Mouse (Mus musculus) heart, embryonic 16.5 days (tissue): Measurements from ENCODE around the gene Inpp5e. TPM values are rescaled to one million over a fixed set of nuclear protein-coding genes. Genes with fewer than 3 reads are reported as not detected.

Experiments used
- ATAC-seq: fragments of 200-750 bp; cut with Nextera tagmentation; replicated peaks from 2 replicates; pipeline ENCODE4 v1.8.0; 2017; ENCODE audit warnings: moderate number of reproducible peaks; ENCODE audit not compliant: insufficient read depth, low FRiP score; ENCODE audit errors: extremely low read depth
- H3K27ac ChIP-seq: fragments of 300-500 bp; sonication (generic); 2 replicates; pipeline ENCODE4 v1.5.1; 2014; ENCODE audit warnings: mild to moderate bottlenecking, low read length, control low read depth, moderate library complexity
- H3K27me3 ChIP-seq: fragments of 300-500 bp; sonication (generic); 2 replicates; pipeline ENCODE4 v1.6.1; 2014; ENCODE audit warnings: low read length, mixed read lengths; ENCODE audit not compliant: control insufficient read depth, insufficient read depth
- H3K36me3 ChIP-seq: fragments of 300-500 bp; sonication (generic); 2 replicates; pipeline ENCODE4 v1.6.1; 2014; ENCODE audit not compliant: control insufficient read depth, insufficient read depth
- H3K4me1 ChIP-seq: fragments of 300-500 bp; sonication (generic); 2 replicates; pipeline ENCODE4 v1.6.1; 2014; ENCODE audit warnings: low read length, mixed read lengths; ENCODE audit not compliant: control insufficient read depth, insufficient read depth
- H3K4me2 ChIP-seq: fragments of 300-500 bp; sonication (generic); 2 replicates; pipeline ENCODE4 v1.6.1; 2014; ENCODE audit warnings: low read depth, mild to moderate bottlenecking, control low read depth, low read length
- H3K4me3 ChIP-seq: fragments of 300-500 bp; sonication (generic); 2 replicates; pipeline ENCODE4 v1.5.1; 2014; ENCODE audit warnings: mild to moderate bottlenecking, control low read depth, low read length
- H3K9ac ChIP-seq: fragments of 300-500 bp; sonication (generic); 2 replicates; pipeline ENCODE4 v1.6.1; 2014; ENCODE audit warnings: low read length, control low read depth
- H3K9me3 ChIP-seq: fragments of 300-500 bp; sonication (generic); replicated peaks from 2 replicates; pipeline ENCODE4 v1.6.1; 2016; ENCODE audit warnings: low read length; ENCODE audit not compliant: control insufficient read depth
- WGBS: fragments of 180-500 bp; shearing (Covaris S2); extraction: QIAGEN DNeasy Blood & Tissue Kit; methylation state at CpG from one replicate; pipeline ENCODE4 v1.1.7; 2014; 5-methylcytosine and 5-hydroxymethylcytosine counted together
- polyA plus RNA-seq: library from polyadenylated mRNA; unstranded; fragments of >200 nt; fragmentation: Nextera tagmentation; extraction: Ambion mirVana; gene quantifications from 2 replicates; pipeline ENCODE4 v1.2.1, GENCODE M21; 2015

Gene Inpp5e
- polyA plus RNA-seq, 1 experiment from 2014 or later, result 15.0 TPM

- no peak overlapping the region for H3K27ac ChIP-seq
- H3K36me3 ChIP-seq, result peaks cover 67% of the 10 kb centered on the region
- no peak overlapping the region for H3K9ac ChIP-seq
- no peaks in the 10 kb centered on the region for H3K9me3 ChIP-seq
- H3K4me1 ChIP-seq, result no peaks in the 10 kb centered on the region
- H3K4me3 ChIP-seq, result no peak overlapping the region
- no peak for ATAC-seq
- 95% methylated on average over 5 of the region's 5 CpGs for WGBS
- H3K27me3 ChIP-seq, result no peaks in the 10 kb centered on the region
- H3K4me2 ChIP-seq, result no peak overlapping the region
Observed at GRCm38 (mm10) chr2:26429851-26430250, 20.8 kb upstream of the Inpp5e start.

DNA sequence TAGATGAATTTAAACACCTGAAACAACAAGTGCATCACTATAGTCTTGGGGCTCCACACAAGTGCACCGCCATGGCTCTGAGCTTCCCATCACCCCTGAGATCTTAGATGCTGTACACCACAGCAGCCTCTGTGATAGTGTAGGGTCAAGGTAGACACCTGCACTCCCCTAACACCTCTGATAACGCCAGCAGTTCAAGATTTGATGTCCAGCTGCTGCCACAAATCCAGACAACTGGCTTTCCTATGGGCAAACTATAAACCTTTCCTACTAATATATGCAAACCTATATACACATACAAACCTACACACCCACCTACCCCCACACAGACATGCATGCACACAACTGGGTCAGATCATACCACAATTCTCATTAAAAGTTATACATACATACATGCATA, 15.5 kb upstream of the Inpp5e start:
- H3K9ac ChIP-seq, result no peak overlapping the region
- ATAC-seq, result no peak
- no peak overlapping the region for H3K27ac ChIP-seq
- H3K4me2 ChIP-seq, result no peak overlapping the region
- no peak overlapping the region for H3K4me3 ChIP-seq
- H3K4me1 ChIP-seq, result no peaks in the 10 kb centered on the region
- peaks cover 77% of the 10 kb centered on the region for H3K36me3 ChIP-seq
- no peaks in the 10 kb centered on the region for H3K9me3 ChIP-seq
- no peaks in the 10 kb centered on the region for H3K27me3 ChIP-seq
- 98% methylated on average over 2 of the region's 2 CpGs for WGBS

DNA sequence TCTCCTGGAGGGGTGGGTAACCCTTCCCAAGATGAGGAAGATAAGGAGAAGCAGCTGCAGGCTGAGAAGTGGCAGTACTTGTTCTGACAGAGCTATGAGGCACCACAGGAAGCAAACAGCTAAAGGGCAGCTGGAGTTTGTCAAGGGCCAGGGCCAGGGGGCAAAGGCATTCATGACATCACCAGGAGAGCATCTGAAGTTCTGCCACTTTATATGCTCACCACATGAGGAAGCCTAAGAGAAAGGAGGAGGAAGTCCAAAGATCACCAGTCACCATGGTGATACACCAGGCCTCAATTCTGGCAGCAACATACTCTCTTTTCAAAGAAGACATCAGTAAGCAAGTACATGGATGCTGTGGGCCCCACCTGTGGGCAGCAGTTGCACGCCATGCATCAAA, 14.1 kb upstream of the Inpp5e start:
- 85% methylated on average over 1 of the region's 1 CpGs for WGBS
- Histone ChIP-seq H3K27ac (no peak overlapping the region), H3K4me1 (no peaks in the 10 kb centered on the region), H3K9ac (no peak overlapping the region), H3K4me3 (no peak overlapping the region), H3K9me3 (no peaks in the 10 kb centered on the region), H3K4me2 (no peak overlapping the region), H3K27me3 (no peaks in the 10 kb centered on the region), H3K36me3 (peaks cover 69% of the 10 kb centered on the region)
- no peak for ATAC-seq

DNA sequence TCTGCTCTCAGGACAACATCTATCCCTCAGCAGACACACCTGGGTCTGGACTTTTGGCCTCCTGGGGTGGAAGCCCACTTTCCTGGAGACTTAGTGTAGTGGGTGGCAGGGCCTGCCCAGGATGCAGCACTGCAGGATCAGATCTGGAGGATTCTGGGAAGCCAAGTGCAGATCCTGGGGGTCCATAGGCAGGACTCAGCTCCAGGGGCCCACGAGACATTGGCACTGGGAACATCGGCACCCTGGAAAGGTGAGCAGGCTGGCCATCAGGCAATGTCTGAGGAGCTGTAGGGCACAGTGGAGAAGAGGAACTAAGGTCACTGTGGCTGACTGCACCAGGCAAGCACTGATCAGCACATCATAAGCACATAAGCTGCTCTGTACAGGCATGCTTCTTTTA, 13.0 kb upstream of the Inpp5e start:
- Histone ChIP-seq H3K36me3 (peaks cover 64% of the 10 kb centered on the region), H3K4me3 (no peak overlapping the region), H3K9me3 (no peaks in the 10 kb centered on the region), H3K9ac (no peak overlapping the region), H3K4me1 (no peaks in the 10 kb centered on the region), H3K27me3 (no peaks in the 10 kb centered on the region), H3K27ac (no peak overlapping the region), H3K4me2 (no peak overlapping the region)
- WGBS, result 95% methylated on average over 2 of the region's 2 CpGs
- ATAC-seq, result no peak

- Histone ChIP-seq H3K4me3 (no peak overlapping the region), H3K36me3 (peaks cover 45% of the 10 kb centered on the region), H3K9me3 (no peaks in the 10 kb centered on the region), H3K4me2 (no peak overlapping the region), H3K27me3 (no peaks in the 10 kb centered on the region), H3K9ac (no peak overlapping the region), H3K4me1 (no peaks in the 10 kb centered on the region), H3K27ac (no peak overlapping the region)
- no peak for ATAC-seq
- 72% methylated on average over 1 of the region's 1 CpGs for WGBS
Observed at GRCm38 (mm10) chr2:26418120-26418519, 9.1 kb upstream of the Inpp5e start.

DNA sequence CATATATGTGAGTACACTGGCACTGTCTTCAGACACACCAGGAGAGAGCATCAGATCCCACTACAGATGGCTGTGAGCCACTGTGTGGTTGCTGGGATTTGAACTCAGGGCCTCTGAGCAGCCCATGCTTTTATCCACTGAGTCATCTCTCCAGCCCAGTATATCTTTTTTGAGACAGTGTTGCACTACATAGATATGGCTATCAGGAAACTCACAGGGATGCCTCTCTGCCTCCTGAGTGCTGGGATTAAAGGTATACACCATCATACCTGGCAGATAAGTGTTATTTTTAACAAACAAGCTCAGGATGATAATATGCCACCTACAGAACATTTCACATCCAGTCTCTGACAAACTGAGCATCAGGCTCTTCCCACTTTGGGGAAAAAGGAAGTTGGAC, 8.1 kb upstream of the Inpp5e start:
- H3K4me3 ChIP-seq, result no peak overlapping the region
- no peak overlapping the region for H3K27ac ChIP-seq
- no peak overlapping the region for H3K4me2 ChIP-seq
- no peaks in the 10 kb centered on the region for H3K4me1 ChIP-seq
- no peaks in the 10 kb centered on the region for H3K9me3 ChIP-seq
- H3K36me3 ChIP-seq, result peaks cover 43% of the 10 kb centered on the region
- no peak overlapping the region for H3K9ac ChIP-seq
- no peaks in the 10 kb centered on the region for H3K27me3 ChIP-seq
- ATAC-seq, result no peak

GRCm38 (mm10) chr2:26410931-26411411, 2.0 kb upstream of the Inpp5e start:
- Histone ChIP-seq H3K27ac (peak overlapping the region; percentile 49; the same call in 1 of the 2 replicates), H3K4me2 (no peak overlapping the region), H3K4me1 (peaks cover 30% of the 10 kb centered on the region), H3K36me3 (peaks cover 27% of the 10 kb centered on the region), H3K4me3 (no peak overlapping the region), H3K9ac (no peak overlapping the region), H3K27me3 (no peaks in the 10 kb centered on the region), H3K9me3 (no peaks in the 10 kb centered on the region)
- no peak for ATAC-seq
- 61% methylated on average over 4 of the region's 5 CpGs for WGBS

- Histone ChIP-seq H3K9ac (no peak overlapping the region), H3K9me3 (no peaks in the 10 kb centered on the region), H3K27me3 (no peaks in the 10 kb centered on the region), H3K36me3 (peaks cover 19% of the 10 kb centered on the region), H3K4me3 (no peak overlapping the region), H3K4me2 (no peak overlapping the region), H3K4me1 (peaks cover 33% of the 10 kb centered on the region), H3K27ac (no peak overlapping the region)
- no peak for ATAC-seq
- 68% methylated on average over 5 of the region's 5 CpGs for WGBS
Observed at GRCm38 (mm10) chr2:26410091-26410490, 1.1 kb upstream of the Inpp5e start.

DNA sequence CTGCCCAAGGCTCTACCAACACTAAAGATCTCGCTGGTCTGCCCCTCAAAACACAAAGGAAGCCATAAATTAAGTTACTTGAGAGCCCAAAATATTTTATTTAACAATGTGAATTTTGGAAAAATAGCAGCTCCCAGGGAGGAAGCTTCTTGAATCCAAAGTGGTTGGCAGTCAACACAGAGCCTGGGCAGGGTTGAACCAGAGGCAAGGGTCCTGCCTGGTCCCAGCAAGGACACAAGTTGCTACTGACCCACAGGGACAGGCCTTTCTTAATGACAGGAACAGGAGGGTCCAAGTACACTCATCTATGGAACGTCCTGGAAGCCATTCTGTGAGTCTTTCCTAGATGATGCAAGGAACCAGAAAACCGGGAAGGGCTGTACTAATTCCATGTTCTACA, 359 bp upstream of the Inpp5e start:
- no peaks in the 10 kb centered on the region for H3K9me3 ChIP-seq
- H3K4me3 ChIP-seq, result peak overlapping the region; percentile 90
- H3K36me3 ChIP-seq, result peaks cover 16% of the 10 kb centered on the region
- H3K27me3 ChIP-seq, result no peaks in the 10 kb centered on the region
- peak overlapping the region; percentile 71 for H3K4me2 ChIP-seq
- no peak overlapping the region for H3K27ac ChIP-seq
- no peak overlapping the region for H3K9ac ChIP-seq
- H3K4me1 ChIP-seq, result peaks cover 33% of the 10 kb centered on the region
- WGBS, result 57% methylated on average over 3 of the region's 3 CpGs
- no peak for ATAC-seq

GRCm38 (mm10) chr2:26403306-26403705, 5.7 kb downstream of the Inpp5e start:
- no peaks in the 10 kb centered on the region for H3K27me3 ChIP-seq
- peaks cover 26% of the 10 kb centered on the region for H3K4me1 ChIP-seq
- peaks cover 29% of the 10 kb centered on the region for H3K36me3 ChIP-seq
- no peaks in the 10 kb centered on the region for H3K9me3 ChIP-seq
- H3K27ac ChIP-seq, result no peak overlapping the region
- WGBS, result 71% methylated on average over 8 of the region's 8 CpGs
- ATAC-seq, result no peak
- no peak overlapping the region for H3K4me3 ChIP-seq
- H3K9ac ChIP-seq, result no peak overlapping the region
- no peak overlapping the region for H3K4me2 ChIP-seq
